Mouse (Mus musculus) limb, embryonic 12.5 days (tissue): Measurements from ENCODE around the gene Smoc2. TPM values are rescaled to one million over a fixed set of nuclear protein-coding genes. Genes with fewer than 3 reads are reported as not detected.

Experiments
- ATAC-seq: fragments of 200-750 bp; cut with Nextera tagmentation; 2 replicates; pipeline ENCODE4 v1.8.0; 2017; ENCODE audit warnings: low read depth, moderate TSS enrichment; ENCODE audit not compliant: insufficient number of reproducible peaks, insufficient read depth, low FRiP score, low TSS enrichment
- H3K27ac ChIP-seq: fragments of 300-500 bp; sonication (generic); 2 replicates; pipeline ENCODE4 v1.5.1; 2016; ENCODE audit warnings: mild to moderate bottlenecking, moderate library complexity
- H3K27me3 ChIP-seq: fragments of 300-500 bp; sonication (generic); 2 replicates; pipeline ENCODE4 v1.6.1; 2016; ENCODE audit warnings: mild to moderate bottlenecking, moderate library complexity
- H3K36me3 ChIP-seq: fragments of 300-500 bp; sonication (generic); 2 replicates; pipeline ENCODE4 v1.6.1; 2016; ENCODE audit warnings: mild to moderate bottlenecking, moderate library complexity
- H3K4me1 ChIP-seq: fragments of 300-500 bp; sonication (generic); replicated peaks from 2 replicates; pipeline ENCODE4 v1.6.1; 2016
- H3K4me2 ChIP-seq: fragments of 300-500 bp; sonication (generic); 2 replicates; pipeline ENCODE4 v1.6.1; 2016; ENCODE audit warnings: mild to moderate bottlenecking, moderate library complexity
- H3K4me3 ChIP-seq: fragments of 300-500 bp; sonication (generic); replicated peaks from 2 replicates; pipeline ENCODE4 v1.5.1; 2016; ENCODE audit warnings: mild to moderate bottlenecking
- H3K9ac ChIP-seq: fragments of 300-500 bp; sonication (generic); replicated peaks from 2 replicates; pipeline ENCODE4 v1.6.1; 2016; ENCODE audit warnings: mild to moderate bottlenecking, moderate library complexity
- H3K9me3 ChIP-seq: fragments of 300-500 bp; sonication (generic); 2 replicates; pipeline ENCODE4 v1.6.1; 2016; ENCODE audit warnings: mild to moderate bottlenecking, moderate library complexity
- WGBS: fragments of 180-500 bp; shearing (Covaris S2); methylation state at CpG from one replicate; pipeline ENCODE4 v1.1.7; 2016; 5-methylcytosine and 5-hydroxymethylcytosine counted together
- polyA plus RNA-seq: library from polyadenylated mRNA; unstranded; fragments of >200 nt; fragmentation: Nextera tagmentation; extraction: Ambion mirVana; gene quantifications from 2 replicates; pipeline ENCODE4 v1.2.1, GENCODE M21; 2016

Smoc2 gene
- polyA plus RNA-seq, 1 experiment from 2014 or later, result 75.9 TPM

DNA sequence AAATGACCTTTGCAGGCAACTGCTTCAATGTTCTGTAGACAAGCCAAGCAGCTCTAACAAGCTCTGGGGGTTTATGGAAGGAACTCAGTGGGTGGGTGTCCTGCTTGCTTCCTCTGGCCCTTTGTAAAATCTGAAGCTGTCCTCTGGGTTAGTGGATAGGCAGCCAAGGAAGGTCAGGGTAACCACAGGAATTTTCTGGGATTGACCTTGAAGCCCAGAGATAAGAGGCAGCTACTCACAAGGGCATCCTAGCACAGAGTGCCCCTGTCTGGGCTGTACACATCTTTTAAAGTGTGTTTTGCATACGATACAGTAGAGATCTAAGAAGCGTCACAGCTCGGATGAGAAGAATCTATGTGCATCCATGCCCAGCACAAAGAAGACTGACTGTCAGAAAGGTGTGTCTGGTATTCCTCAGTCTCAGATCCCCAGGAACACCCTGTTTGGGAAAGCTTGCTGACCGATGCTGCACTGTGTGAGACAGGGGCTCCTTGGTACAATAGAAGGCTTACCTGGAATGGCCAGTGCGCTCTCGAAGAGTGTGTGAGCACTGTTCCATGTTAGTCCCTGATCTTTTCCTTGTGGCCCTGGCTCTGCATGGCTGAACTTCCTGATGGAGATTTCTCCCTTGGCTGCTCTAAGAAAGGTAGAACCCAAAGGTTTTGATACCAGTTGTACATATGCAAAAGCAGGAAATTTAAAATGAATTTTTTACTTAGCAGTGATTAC lies 69.9 kb downstream of the Smoc2 start:
- Histone ChIP-seq H3K4me2 (no peak overlapping the region), H3K4me1 (peaks cover 11% of the 10 kb centered on the region), H3K4me3 (no peak overlapping the region), H3K9ac (no peak overlapping the region), H3K9me3 (peaks cover 4% of the 10 kb centered on the region; the same call in 1 of the 2 replicates), H3K27me3 (no peaks in the 10 kb centered on the region), H3K36me3 (no peaks in the 10 kb centered on the region; the same call in 1 of the 2 replicates), H3K27ac (0 out of 2 replicates have a peak overlapping the region, but pooled peaks have one; percentile 4)
- no peak for ATAC-seq
- 83% methylated on average over 6 of the region's 6 CpGs for WGBS

DNA sequence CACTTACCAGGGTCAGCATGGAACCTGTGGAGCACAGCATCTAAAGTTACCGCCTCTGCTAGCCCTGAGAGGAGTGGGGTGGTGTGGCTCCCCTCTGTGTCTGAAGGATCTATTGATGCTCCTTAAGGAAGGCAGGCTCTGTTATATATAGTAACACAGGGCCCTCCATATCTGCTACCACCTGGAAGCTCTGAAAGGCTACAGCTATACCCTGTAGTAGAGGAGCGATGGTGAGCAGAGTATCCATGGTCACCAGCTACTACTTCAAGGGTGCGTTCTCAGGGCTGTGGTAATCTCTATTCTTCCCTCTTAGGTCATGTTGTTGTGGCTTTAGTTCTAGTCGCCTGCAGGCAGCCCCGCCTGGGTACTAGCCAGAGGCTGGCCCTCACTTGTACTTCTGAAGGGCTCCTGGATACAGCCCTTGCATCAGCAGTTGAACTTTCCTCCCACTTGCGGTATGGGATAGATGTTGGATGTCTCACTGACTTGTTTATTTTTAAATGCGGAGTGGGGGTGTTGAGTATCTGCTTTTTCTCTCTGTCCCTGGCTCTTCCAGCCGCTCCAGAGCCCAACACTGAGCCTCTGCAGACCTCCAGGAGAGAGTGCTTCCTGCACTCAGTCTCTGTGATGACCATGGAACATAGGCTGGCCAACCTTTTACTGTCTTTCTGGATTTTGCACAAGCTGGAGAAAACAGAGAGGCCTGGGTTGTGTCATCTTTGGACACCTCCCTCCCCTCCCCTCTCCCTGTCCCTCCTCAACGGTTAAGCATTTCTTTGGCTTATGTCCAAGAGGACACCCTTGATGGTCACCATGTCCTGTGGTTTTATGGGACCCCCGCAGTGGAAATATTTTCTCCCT lies 74.1 kb downstream of the Smoc2 start:
- Histone ChIP-seq H3K4me2 (no peak overlapping the region), H3K9me3 (peaks cover 4% of the 10 kb centered on the region; the same call in 1 of the 2 replicates), H3K27ac (no peak overlapping the region), H3K36me3 (no peaks in the 10 kb centered on the region; the same call in 1 of the 2 replicates), H3K27me3 (no peaks in the 10 kb centered on the region), H3K4me1 (peaks cover 17% of the 10 kb centered on the region), H3K4me3 (no peak overlapping the region), H3K9ac (no peak overlapping the region)
- no peak for ATAC-seq
- 76% methylated on average over 10 of the region's 10 CpGs for WGBS

DNA sequence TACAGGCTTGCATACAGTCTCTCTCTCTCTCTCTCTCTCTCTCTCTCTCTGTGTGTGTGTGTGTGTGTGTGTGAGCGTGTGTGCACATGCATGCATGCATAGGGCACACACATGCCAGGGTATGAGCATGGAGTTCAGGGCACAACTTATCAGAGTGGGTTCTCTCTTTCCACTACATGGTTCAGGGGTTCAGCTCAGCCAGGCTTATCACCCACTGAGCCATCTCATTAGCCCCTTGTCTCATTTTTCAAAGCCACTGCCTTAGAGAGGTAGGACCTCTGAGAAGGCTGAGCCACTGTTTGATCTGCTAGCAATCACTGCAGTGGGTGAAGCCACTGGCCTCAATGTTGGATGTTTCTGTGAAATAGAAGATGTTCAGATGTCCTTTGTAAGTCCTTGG lies 82.2 kb downstream of the Smoc2 start:
- no peak for ATAC-seq
- Histone ChIP-seq H3K27me3 (no peaks in the 10 kb centered on the region), H3K4me1 (peaks cover 7% of the 10 kb centered on the region), H3K27ac (no peak overlapping the region), H3K36me3 (no peaks in the 10 kb centered on the region), H3K9ac (no peak overlapping the region), H3K4me3 (no peak overlapping the region), H3K9me3 (no peaks in the 10 kb centered on the region), H3K4me2 (no peak overlapping the region)
- 88% methylated on average over 1 of the region's 1 CpGs for WGBS

DNA sequence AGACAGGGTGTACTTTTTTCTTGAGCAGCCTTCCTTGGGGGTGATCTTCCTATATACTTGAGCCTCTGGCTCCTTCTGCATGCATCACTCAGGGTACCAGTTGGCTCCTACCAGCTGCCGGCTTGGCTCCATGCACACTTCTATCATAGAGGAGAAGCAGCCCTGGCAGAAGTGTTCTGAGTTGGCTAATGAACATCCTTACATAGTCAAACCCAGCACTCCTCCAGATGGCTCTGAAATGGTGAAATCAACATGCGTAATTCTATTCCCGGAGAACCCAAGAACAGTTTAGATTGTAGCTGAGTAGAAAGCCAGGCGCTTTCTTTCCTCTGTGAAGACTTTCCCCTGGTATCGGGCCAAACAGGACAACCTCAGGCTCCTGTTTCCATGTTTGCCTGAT lies 91.2 kb downstream of the Smoc2 start:
- H3K4me1 ChIP-seq, result peaks cover 5% of the 10 kb centered on the region; the same call in 1 of the 2 replicates
- ATAC-seq, result no peak
- H3K4me3 ChIP-seq, result no peak overlapping the region
- WGBS, result 88% methylated on average over 5 of the region's 5 CpGs
- no peak overlapping the region for H3K27ac ChIP-seq
- no peak overlapping the region for H3K9ac ChIP-seq
- no peak overlapping the region for H3K4me2 ChIP-seq
- no peaks in the 10 kb centered on the region; the same call in 1 of the 2 replicates for H3K27me3 ChIP-seq
- H3K36me3 ChIP-seq, result no peaks in the 10 kb centered on the region
- no peaks in the 10 kb centered on the region for H3K9me3 ChIP-seq

DNA sequence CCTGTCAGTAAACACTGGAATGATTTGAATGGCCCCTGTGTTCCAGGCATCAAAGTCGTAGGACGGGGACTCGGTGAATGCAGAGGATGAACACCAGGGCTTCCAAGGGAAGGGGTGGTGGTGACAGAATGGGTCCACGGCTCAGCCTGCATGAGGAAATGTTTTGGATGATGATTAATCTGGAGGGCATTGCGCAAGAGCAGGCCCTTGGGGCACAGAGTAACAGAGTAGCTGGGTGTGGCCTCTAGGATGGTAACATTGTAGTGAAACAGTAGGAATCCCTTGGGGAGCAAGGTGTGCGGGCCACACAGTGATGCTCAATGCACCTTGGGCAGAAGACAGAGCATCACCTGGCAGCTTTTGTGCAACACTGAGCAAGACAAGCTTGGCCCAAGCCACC lies 92.3 kb downstream of the Smoc2 start:
- 63% methylated on average over 6 of the region's 6 CpGs for WGBS
- Histone ChIP-seq H3K9ac (no peak overlapping the region), H3K9me3 (no peaks in the 10 kb centered on the region), H3K4me3 (no peak overlapping the region), H3K4me2 (no peak overlapping the region), H3K27me3 (no peaks in the 10 kb centered on the region; the same call in 1 of the 2 replicates), H3K36me3 (no peaks in the 10 kb centered on the region), H3K4me1 (peaks cover 5% of the 10 kb centered on the region; the same call in 1 of the 2 replicates), H3K27ac (no peak overlapping the region)
- ATAC-seq, result no peak

DNA sequence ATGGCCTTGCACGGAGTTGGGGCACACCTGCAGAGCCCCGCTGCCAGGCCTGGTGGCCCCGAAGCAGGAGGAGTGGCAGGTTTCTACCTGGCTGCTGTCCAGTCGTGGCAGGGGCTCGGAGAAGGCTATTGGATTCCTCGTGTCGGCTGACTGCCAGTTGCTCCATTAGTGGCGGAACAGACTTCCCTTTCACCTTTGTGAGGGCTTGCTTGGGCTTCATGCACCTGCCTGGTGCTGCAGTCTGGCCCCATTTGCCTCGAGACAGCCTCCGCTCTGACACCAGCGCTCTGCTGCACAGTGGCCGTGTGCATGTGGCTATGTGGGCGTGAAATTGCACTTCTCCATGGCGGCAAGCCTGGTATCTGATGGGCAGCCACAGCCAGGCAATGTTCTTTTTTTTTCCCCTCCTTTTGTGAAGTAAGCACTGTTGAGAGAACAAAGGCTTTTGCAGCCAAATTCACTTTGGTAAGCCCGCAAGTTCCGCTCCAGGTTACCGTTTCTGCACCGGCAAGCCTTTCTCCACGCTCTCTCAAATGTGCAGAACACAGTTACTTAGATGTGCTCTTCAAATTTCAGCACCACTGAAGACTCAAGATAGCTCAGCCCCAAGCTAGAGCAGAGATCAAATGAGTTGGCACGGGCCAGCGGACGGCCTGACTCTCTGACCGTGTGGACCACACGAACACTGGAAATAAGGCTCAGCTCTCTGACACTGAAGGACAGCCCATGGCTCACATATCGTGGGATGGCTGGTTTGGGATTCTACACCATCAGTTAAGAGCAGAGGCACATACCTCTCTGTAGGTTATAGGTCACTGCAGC lies 93.2 kb downstream of the Smoc2 start:
- no peak for ATAC-seq
- 72% methylated on average over 25 of the region's 25 CpGs for WGBS

DNA sequence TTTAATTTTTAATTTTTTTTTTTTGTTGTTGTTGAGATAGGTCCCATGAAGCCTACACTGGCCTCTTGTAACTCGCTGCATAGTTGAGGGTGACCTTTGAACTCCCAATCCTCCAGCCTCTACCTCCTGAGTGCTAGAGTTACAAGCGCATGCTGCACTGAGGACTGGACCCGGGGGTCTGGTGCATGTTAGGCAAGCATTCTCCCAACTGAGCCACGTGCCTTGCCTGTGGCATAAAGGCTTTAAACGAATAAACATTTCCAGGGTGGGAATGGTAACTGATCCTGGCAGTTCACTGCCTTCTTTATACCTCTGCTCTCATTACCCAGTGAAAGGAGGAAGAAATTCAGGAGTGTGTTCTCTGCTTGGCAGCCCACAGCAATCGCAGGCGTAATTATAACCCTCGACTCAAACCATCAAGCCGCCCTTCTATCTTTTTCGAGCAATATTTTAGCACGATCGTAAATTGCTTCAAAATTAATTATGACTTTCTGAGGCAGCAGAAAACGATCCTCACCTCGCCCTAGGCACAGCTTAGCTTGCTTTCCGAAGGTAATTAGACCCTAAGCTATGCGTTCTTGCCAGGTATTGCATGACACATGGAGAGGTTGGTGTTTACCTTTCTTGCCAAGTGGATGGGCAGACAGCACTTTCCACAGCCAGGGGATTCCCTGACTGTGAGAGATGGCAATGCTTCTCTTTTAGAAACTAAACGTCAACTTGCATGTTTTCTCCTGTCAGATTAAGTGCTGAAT lies 99.6 kb downstream of the Smoc2 start:
- peak; percentile 32; the same call in 1 of the 2 replicates for ATAC-seq
- 0 out of 2 replicates have a peak, but pooled peaks cover 5% of the 10 kb centered on the region for H3K27me3 ChIP-seq
- H3K9ac ChIP-seq, result no peak overlapping the region
- H3K4me2 ChIP-seq, result no peak overlapping the region
- H3K27ac ChIP-seq, result peak overlapping the region; percentile 32
- H3K36me3 ChIP-seq, result no peaks in the 10 kb centered on the region
- no peaks in the 10 kb centered on the region for H3K9me3 ChIP-seq
- no peak overlapping the region for H3K4me3 ChIP-seq
- H3K4me1 ChIP-seq, result peaks cover 26% of the 10 kb centered on the region
- 33% methylated on average over 17 of the region's 17 CpGs for WGBS

More for the DNA sequence above, 93.2 kb downstream of the Smoc2 start:
- no peaks in the 10 kb centered on the region for H3K36me3 ChIP-seq
- H3K27ac ChIP-seq, result no peak overlapping the region
- peaks cover 7% of the 10 kb centered on the region; the same call in 1 of the 2 replicates for H3K4me1 ChIP-seq
- no peak overlapping the region for H3K9ac ChIP-seq
- H3K4me2 ChIP-seq, result no peak overlapping the region
- H3K27me3 ChIP-seq, result no peaks in the 10 kb centered on the region; the same call in 1 of the 2 replicates
- no peak overlapping the region for H3K4me3 ChIP-seq
- H3K9me3 ChIP-seq, result no peaks in the 10 kb centered on the region

DNA sequence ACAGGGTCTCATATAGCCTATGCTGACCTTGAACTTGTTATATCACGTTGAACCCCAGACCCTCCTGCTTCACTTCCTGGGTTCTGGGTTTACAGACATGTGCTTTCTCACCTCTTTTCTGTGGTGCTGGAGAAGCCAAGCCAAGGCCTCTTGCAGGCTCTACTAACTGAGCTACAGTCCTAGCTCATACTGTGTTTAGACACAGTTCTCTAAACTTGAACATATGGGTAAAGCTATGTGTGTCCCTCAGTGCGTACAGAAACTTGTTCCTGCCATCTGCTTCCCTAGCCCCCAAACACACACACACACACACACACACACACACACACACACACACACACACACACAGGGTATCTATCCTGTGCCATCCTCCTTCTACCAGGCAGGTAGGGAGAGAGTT lies 100.2 kb downstream of the Smoc2 start:
- Histone ChIP-seq H3K4me1 (peaks cover 26% of the 10 kb centered on the region), H3K4me3 (no peak overlapping the region), H3K36me3 (no peaks in the 10 kb centered on the region; the same call in 1 of the 2 replicates), H3K9me3 (peaks cover 3% of the 10 kb centered on the region; the same call in 1 of the 2 replicates), H3K4me2 (no peak overlapping the region), H3K27me3 (0 out of 2 replicates have a peak, but pooled peaks cover 5% of the 10 kb centered on the region), H3K9ac (no peak overlapping the region), H3K27ac (no peak overlapping the region)
- ATAC-seq, result no peak
- WGBS, result 55% methylated on average over 2 of the region's 2 CpGs

DNA sequence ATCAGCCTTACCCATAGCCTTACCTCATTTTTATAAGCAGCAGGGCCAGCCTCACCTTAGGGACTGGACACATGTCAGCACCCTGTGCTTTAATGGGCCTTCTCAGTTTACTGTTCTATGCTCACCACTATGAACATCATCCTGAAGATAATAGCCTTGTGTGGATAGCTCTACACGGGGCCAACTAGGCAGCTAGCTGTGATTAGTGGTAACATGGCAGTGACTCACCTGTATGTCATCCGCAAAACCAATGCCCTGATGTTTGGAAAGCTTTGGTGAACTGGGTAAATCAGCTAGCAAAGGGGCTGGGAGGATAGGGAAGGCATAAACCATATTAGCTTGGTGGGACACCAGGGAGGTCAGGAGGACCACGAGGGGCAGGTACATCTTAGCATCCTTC lies 100.7 kb downstream of the Smoc2 start:
- WGBS, result 87% methylated on average over 3 of the region's 3 CpGs
- H3K27me3 ChIP-seq, result 0 out of 2 replicates have a peak, but pooled peaks cover 5% of the 10 kb centered on the region
- no peak overlapping the region for H3K4me3 ChIP-seq
- no peaks in the 10 kb centered on the region; the same call in 1 of the 2 replicates for H3K36me3 ChIP-seq
- no peak for ATAC-seq
- peaks cover 26% of the 10 kb centered on the region for H3K4me1 ChIP-seq
- no peak overlapping the region for H3K27ac ChIP-seq
- H3K4me2 ChIP-seq, result no peak overlapping the region
- H3K9ac ChIP-seq, result no peak overlapping the region
- H3K9me3 ChIP-seq, result peaks cover 3% of the 10 kb centered on the region; the same call in 1 of the 2 replicates

DNA sequence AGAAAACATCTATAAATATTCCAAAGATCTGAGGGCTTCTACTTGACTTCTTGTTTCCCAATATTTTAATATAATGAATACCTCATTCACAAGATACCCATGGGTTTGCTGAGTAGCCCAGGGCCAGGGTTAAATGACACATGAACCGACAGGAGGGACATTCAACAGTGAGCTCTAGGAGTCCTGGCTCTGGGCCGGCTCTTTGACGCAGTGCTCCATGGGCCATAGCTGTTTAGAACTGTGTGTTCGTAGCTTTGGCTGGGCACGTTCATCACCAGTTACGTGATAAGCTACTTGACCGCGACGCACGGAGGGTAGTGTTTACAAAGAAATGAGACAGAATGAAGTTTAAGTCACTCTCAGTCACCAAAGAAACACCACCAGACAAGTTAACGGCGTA lies 101.2 kb downstream of the Smoc2 start:
- H3K27me3 ChIP-seq, result 0 out of 2 replicates have a peak, but pooled peaks cover 5% of the 10 kb centered on the region
- no peaks in the 10 kb centered on the region; the same call in 1 of the 2 replicates for H3K36me3 ChIP-seq
- no peak for ATAC-seq
- H3K4me2 ChIP-seq, result no peak overlapping the region
- H3K27ac ChIP-seq, result no peak overlapping the region
- no peak overlapping the region for H3K9ac ChIP-seq
- 81% methylated on average over 12 of the region's 12 CpGs for WGBS
- H3K4me1 ChIP-seq, result peaks cover 26% of the 10 kb centered on the region
- H3K9me3 ChIP-seq, result peaks cover 3% of the 10 kb centered on the region; the same call in 1 of the 2 replicates
- H3K4me3 ChIP-seq, result no peak overlapping the region
